Mouse (Mus musculus) mammary gland, adult 2 months (tissue): ENCODE results near the gene Itln1. TPM values are rescaled to one million over a fixed set of nuclear protein-coding genes. Genes with fewer than 3 reads are reported as not detected.

ENCODE experiments used
- polyA plus RNA-seq: library from polyadenylated mRNA; depleted of rRNA; stranded (reverse); fragments of >200 nt; gene quantifications from 2 replicates; pipeline ENCODE4 v1.2.3, GENCODE M21; 2012; ENCODE audit warnings: low replicate concordance; rRNA removed

Itln1 gene
- polyA plus RNA-seq = 0.27 TPM in 1 of 2 replicates, not detected in the other

DNA sequence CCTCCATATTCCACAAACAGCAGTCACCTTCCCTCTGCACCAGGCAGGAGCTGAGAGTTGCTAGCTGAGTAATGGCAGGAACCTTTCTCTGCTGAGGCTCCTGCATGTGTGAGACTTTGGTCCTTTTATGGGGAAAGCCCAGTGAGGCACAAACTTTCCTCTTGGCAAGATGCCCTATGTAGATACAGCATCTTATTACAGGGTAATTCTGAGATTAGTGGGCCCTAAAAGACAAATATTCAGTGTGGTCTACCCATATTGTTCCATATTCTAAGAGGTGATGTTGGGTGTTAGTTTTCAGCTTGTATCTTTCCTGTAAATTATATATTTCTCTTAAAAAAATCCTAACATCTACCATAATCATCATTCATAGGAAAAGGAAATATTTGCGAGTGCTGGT, at the start of gene Itln1:
Gene Itln1, minus strand, starts transcription at position 101 of the 400 bp plus-strand sequence.

DNA sequence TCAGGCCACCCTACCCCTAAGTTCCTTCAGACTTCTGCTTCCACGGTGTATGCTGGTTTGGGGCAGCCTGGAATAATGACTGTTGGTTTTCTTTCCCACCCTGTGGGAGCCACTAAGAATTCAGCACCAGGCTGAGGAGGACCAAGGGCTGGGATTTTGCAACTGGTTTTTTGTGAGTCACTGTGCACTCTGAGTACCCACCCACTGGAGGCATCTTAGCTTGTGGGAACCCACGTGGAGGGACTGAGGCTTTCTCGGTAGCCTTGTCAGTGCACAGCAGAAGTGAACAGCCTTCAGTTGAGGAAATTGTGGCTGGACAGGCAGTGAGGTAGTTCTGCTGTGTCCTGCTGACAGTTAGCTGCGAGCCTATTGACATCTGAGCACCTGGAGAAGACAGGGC, 23.8 kb upstream of the Itln1 start, which contains the start of gene Cd244a:
Gene Cd244a, plus strand, starts transcription at position 296 of the 400 bp plus-strand sequence.

DNA sequence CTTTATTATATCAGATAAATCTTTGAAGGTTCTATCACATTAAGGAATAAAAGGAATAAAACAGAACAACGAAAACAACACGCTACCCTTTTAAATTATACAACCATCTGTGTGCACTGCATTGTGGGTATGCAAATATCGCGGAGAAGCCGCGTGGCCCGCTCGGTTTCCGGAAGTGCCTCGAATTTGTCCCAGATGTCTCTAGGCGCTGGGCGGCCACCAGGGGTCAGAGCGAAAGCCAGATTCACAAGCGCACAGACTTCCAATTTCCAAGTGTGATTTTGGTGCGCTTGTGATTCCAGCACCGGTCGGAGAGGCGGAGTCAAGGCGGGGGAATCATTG, 31.9 kb downstream of the Itln1 start, which contains the start of gene Alyref2:
Gene Alyref2, plus strand, starts transcription at position 229 of the 342 bp plus-strand sequence.

Other genes starting within 250 kb of the Itln1 start
- gene Usp21, start 247.3 kb downstream of the Itln1 start, polyA plus RNA-seq = 53.9 and 55.7 TPM in 2 replicates
- 15.9 and 23.3 TPM in 2 replicates for gene Ufc1, start 240.3 kb downstream of the Itln1 start, polyA plus RNA-seq
- gene Dedd, start 206.1 kb downstream of the Itln1 start, polyA plus RNA-seq = 33.8 and 37.4 TPM in 2 replicates
- gene Nit1, start 189.6 kb downstream of the Itln1 start, polyA plus RNA-seq = 55.1 and 59.6 TPM in 2 replicates
- 4.9 and 12.0 TPM in 2 replicates for gene Pfdn2, start 189.6 kb downstream of the Itln1 start, polyA plus RNA-seq
- 0.57 and 0.85 TPM in 2 replicates for gene Klhdc9, start 174.5 kb downstream of the Itln1 start, polyA plus RNA-seq
- 11.0 and 17.5 TPM in 2 replicates for gene Nectin4, start 165.2 kb downstream of the Itln1 start, polyA plus RNA-seq
- gene Arhgap30, start 146.3 kb downstream of the Itln1 start, polyA plus RNA-seq = 25.7 and 38.8 TPM in 2 replicates
- 90.8 and 91.2 TPM in 2 replicates for gene Usf1, start 124.0 kb downstream of the Itln1 start, polyA plus RNA-seq
- gene Tstd1, start 116.4 kb downstream of the Itln1 start, polyA plus RNA-seq = 1.5 and 3.1 TPM in 2 replicates
- gene F11r, start 97.8 kb downstream of the Itln1 start, polyA plus RNA-seq = 34.4 and 58.0 TPM in 2 replicates
- gene Alyref2, start 31.8 kb downstream of the Itln1 start, polyA plus RNA-seq = 1.8 and 4.2 TPM in 2 replicates
- 1.1 and 2.3 TPM in 2 replicates for gene Cd244a, start 23.9 kb upstream of the Itln1 start, polyA plus RNA-seq
- 11.6 and 13.6 TPM in 2 replicates for gene Ly9, start 72.1 kb upstream of the Itln1 start, polyA plus RNA-seq
- gene Slamf7, start 117.7 kb upstream of the Itln1 start, polyA plus RNA-seq = 3.8 and 6.4 TPM in 2 replicates
- gene Cd48, start 146.7 kb upstream of the Itln1 start, polyA plus RNA-seq = 22.8 and 52.4 TPM in 2 replicates
- gene Slamf1, start 231.8 kb upstream of the Itln1 start, polyA plus RNA-seq = 1.7 and 2.1 TPM in 2 replicates